Mouse (Mus musculus) bone marrow macrophage, adult 2 months (primary cell): Measurements from ENCODE around the gene Ss18l2. TPM values are rescaled to one million over a fixed set of nuclear protein-coding genes. Genes with fewer than 3 reads are reported as not detected.

ENCODE experiments used
- H3K27ac ChIP-seq: 2 replicates; pipeline ENCODE4 v1.5.1; 2012; ENCODE audit warnings: low read depth, low read length; ENCODE audit not compliant: insufficient read depth
- H3K4me1 ChIP-seq: 2 replicates; pipeline ENCODE4 v1.6.1; 2012; ENCODE audit warnings: low read length; ENCODE audit not compliant: control insufficient read depth, insufficient read depth
- H3K4me3 ChIP-seq: 2 replicates; pipeline ENCODE4 v1.5.1; 2012; ENCODE audit warnings: mild to moderate bottlenecking, low read length, moderate library complexity; ENCODE audit not compliant: insufficient read depth
- CTCF ChIP-seq: IDR thresholded peaks from 2 replicates; pipeline ENCODE4 v1.5.1; 2012; ENCODE audit warnings: low read depth, mild to moderate bottlenecking, low read length, moderate library complexity
- POLR2A ChIP-seq: IDR thresholded peaks from 2 replicates; pipeline ENCODE4 v1.6.1; 2012; ENCODE audit warnings: mild to moderate bottlenecking, low read depth, low read length, borderline replicate concordance
- polyA plus RNA-seq: library from polyadenylated mRNA; stranded (reverse); fragments of >200 nt; gene quantifications from 2 replicates; pipeline ENCODE4 v1.2.4, GENCODE M21; 2012; ENCODE audit not compliant: missing spikeins, insufficient read depth, insufficient read length

Gene Ss18l2
- polyA plus RNA-seq, 1 experiment: 27.5 TPM

GRCm38 (mm10) chr9:121757835-121758814 lies 48.0 kb downstream of the Ss18l2 start:
- Histone ChIP-seq H3K4me1 (no peaks in the 10 kb centered on the region), H3K27ac (no peak overlapping the region), H3K4me3 (no peak overlapping the region)
- no peak for TF ChIP-seq CTCF
- TF ChIP-seq POLR2A: no peak

GRCm38 (mm10) chr9:121759091-121760081 lies 49.3 kb downstream of the Ss18l2 start, which contains the start of gene Zfp651:
Zfp651 (plus strand) TSS chr9:121759330.
- H3K4me3 ChIP-seq: peak within 1 kb of the TSS; percentile 57
- TF ChIP-seq CTCF (no peak), POLR2A (no peak)
- H3K4me1 ChIP-seq: no peaks in the 10 kb centered on the region
- no peak within 1 kb of the TSS for H3K27ac ChIP-seq

- Histone ChIP-seq H3K4me3 (peak overlapping the region; percentile 57), H3K27ac (no peak overlapping the region), H3K4me1 (no peaks in the 10 kb centered on the region)
- TF ChIP-seq CTCF: no peak
- TF ChIP-seq POLR2A: no peak
Measured at GRCm38 (mm10) chr9:121760271-121761090, 50.4 kb downstream of the Ss18l2 start.

- Histone ChIP-seq H3K4me1 (no peaks in the 10 kb centered on the region), H3K27ac (no peak overlapping the region), H3K4me3 (peak overlapping the region; percentile 57)
- no peak for TF ChIP-seq CTCF
- no peak for TF ChIP-seq POLR2A
Measured at GRCm38 (mm10) chr9:121761091-121761665, 51.0 kb downstream of the Ss18l2 start.

GRCm38 (mm10) chr9:121761787-121762186 lies 51.7 kb downstream of the Ss18l2 start:
- TF ChIP-seq POLR2A: no peak
- no peak for TF ChIP-seq CTCF
- H3K27ac ChIP-seq: no peak overlapping the region
- H3K4me3 ChIP-seq: no peak overlapping the region
- no peaks in the 10 kb centered on the region for H3K4me1 ChIP-seq

GRCm38 (mm10) chr9:121762248-121762647 lies 52.1 kb downstream of the Ss18l2 start:
- Histone ChIP-seq H3K4me1 (no peaks in the 10 kb centered on the region), H3K4me3 (no peak overlapping the region)
- no peak for TF ChIP-seq CTCF
- no peak for TF ChIP-seq POLR2A

GRCm38 (mm10) chr9:121762761-121763160 lies 52.6 kb downstream of the Ss18l2 start:
- Histone ChIP-seq H3K4me1 (no peaks in the 10 kb centered on the region), H3K4me3 (no peak overlapping the region)
- TF ChIP-seq CTCF (no peak), POLR2A (no peak)

More at GRCm38 (mm10) chr9:121762248-121762647, 52.1 kb downstream of the Ss18l2 start:
- H3K27ac ChIP-seq: no peak overlapping the region

More at GRCm38 (mm10) chr9:121762761-121763160, 52.6 kb downstream of the Ss18l2 start:
- no peak overlapping the region for H3K27ac ChIP-seq

Other genes starting within 250 kb of the Ss18l2 start
- gene Cck, start 214.6 kb upstream of the Ss18l2 start, polyA plus RNA-seq: not detected in 2 replicates
- 11.5 and 11.8 TPM in 2 replicates for gene Lyzl4, start 68.2 kb upstream of the Ss18l2 start, polyA plus RNA-seq
- 4.1 and 4.8 TPM in 2 replicates for gene Vipr1, start 67.6 kb upstream of the Ss18l2 start, polyA plus RNA-seq
- 9.3 and 14.2 TPM in 2 replicates for gene Sec22c, start 4.8 kb upstream of the Ss18l2 start, polyA plus RNA-seq
- 109 and 111 TPM in 2 replicates for gene Nktr, start 8.8 kb downstream of the Ss18l2 start, polyA plus RNA-seq
- 0.38 and 0.39 TPM in 2 replicates for gene Zfp651, start 49.0 kb downstream of the Ss18l2 start, polyA plus RNA-seq
- gene Klhl40, start 67.3 kb downstream of the Ss18l2 start, polyA plus RNA-seq: not detected in 2 replicates
- gene Hhatl, start 82.2 kb downstream of the Ss18l2 start, polyA plus RNA-seq: not detected in 2 replicates
- gene Ccdc13, start 129.1 kb downstream of the Ss18l2 start, polyA plus RNA-seq: not detected in 2 replicates
- gene Higd1a, start 148.0 kb downstream of the Ss18l2 start, polyA plus RNA-seq: 45.9 and 52.3 TPM in 2 replicates
- not detected in 2 replicates for gene Ackr2, start 188.0 kb downstream of the Ss18l2 start, polyA plus RNA-seq
- not detected in 2 replicates for gene Cyp8b1, start 206.0 kb downstream of the Ss18l2 start, polyA plus RNA-seq
- not detected in 2 replicates for gene Fam198a, start 240.7 kb downstream of the Ss18l2 start, polyA plus RNA-seq